24 mouse cellular contexts compared by ENCODE assay signal in genomic region chr8:120016424-120016823, GRCm38 (mm10). TPM values are rescaled to one million over a fixed set of nuclear protein-coding genes. Genes with fewer than 3 reads are reported as not detected.
DNase-seq lines count a peak whose midpoint lies in the region; ATAC-seq and TF ChIP-seq lines count a peak whose summit lies in the region.
"Had no signal": no experiment of that assay in that cellular context is flagged by ENCODE, and none has a peak within 500 bp of the region (broad histone marks: within the 10 kb centered on the region; RNA-seq: fewer than 3 reads in every experiment).

No protein-coding gene starts in this region.

- no peak for TF ChIP-seq EP300 in liver, postnatal 0 days (IDR thresholded peaks at IDR 0.05; ENCODE audit: low read depth)

- H3K9me3 ChIP-seq in liver, postnatal 0 days (ENCODE audit: low read length), result no peaks in the 10 kb centered on the region
- H3K9me3 ChIP-seq in liver, embryonic 12.5 days (replicated peaks), result no peaks in the 10 kb centered on the region
- H3K9me3 ChIP-seq: heart, embryonic 12.5 days; hindbrain, embryonic 12.5 days; midbrain, embryonic 15.5 days had no signal

- 34% methylated on average over 7 of the region's 7 CpGs for WGBS in liver, postnatal 0 days (ENCODE audit: insufficient replicate concordance)
- 11% methylated on average over 7 of the region's 7 CpGs for WGBS in liver, embryonic 12.5 days (ENCODE audit: insufficient replicate concordance)
- 6% methylated on average over 7 of the region's 7 CpGs for WGBS in bone marrow, adult 2 months

- H3K36me3 ChIP-seq in liver, postnatal 0 days (replicated peaks; ENCODE audit: insufficient read depth, low read length), result no peaks in the 10 kb centered on the region
- H3K36me3 ChIP-seq in liver, embryonic 12.5 days, result no peaks in the 10 kb centered on the region
- H3K36me3 ChIP-seq: heart, embryonic 12.5 days; hindbrain, embryonic 12.5 days; midbrain, embryonic 15.5 days had no signal

- no peak for TF ChIP-seq CTCF in liver, postnatal 0 days (IDR thresholded peaks at IDR 0.05; ENCODE audit: low read depth)
- TF ChIP-seq CTCF in bone marrow, adult 2 months (IDR thresholded peaks at IDR 0.05; ENCODE audit: control insufficient read depth, insufficient read depth, low read length), result peak; percentile 9; the same call in 1 of the 2 replicates

- peak; percentile 49; the same call in 1 of the 2 replicates for ATAC-seq in liver, postnatal 0 days
- ATAC-seq in liver, embryonic 12.5 days, result no peak
- peak; percentile 80 for ATAC-seq in megakaryocyte progenitor cell, adult 5-6 weeks (replicated peaks; ENCODE audit: poor library complexity)
- ATAC-seq: forebrain, embryonic 16.5 days; midbrain, embryonic 15.5 days had no signal

- no peak overlapping the region for H3K4me2 ChIP-seq in liver, postnatal 0 days (ENCODE audit: low read depth, low read length)
- no peak overlapping the region for H3K4me2 ChIP-seq in liver, embryonic 12.5 days
- H3K4me2 ChIP-seq: heart, embryonic 12.5 days; hindbrain, embryonic 12.5 days; lung, embryonic 14.5 days; midbrain, embryonic 15.5 days had no signal

- no peak overlapping the region for H3K9ac ChIP-seq in liver, postnatal 0 days (replicated peaks)
- no peak overlapping the region for H3K9ac ChIP-seq in liver, embryonic 12.5 days
- H3K9ac ChIP-seq: heart, embryonic 12.5 days; hindbrain, embryonic 12.5 days; lung, embryonic 14.5 days; midbrain, embryonic 15.5 days had no signal

- DNase-seq in liver, postnatal 0 days, result peak; percentile 33
- no peak for DNase-seq in kidney, adult 8-10 months
- no peak for DNase-seq in urinary bladder, postnatal 25 days (ENCODE audit: low spot score)
- DNase-seq in right cerebral cortex, postnatal 36 days (ENCODE audit: low spot score in 2 of 2), result no peak
- no peak for DNase-seq in embryo, embryonic 10.5 days (ENCODE audit: low spot score)
- DNase-seq: adrenal gland, adult 2 months; B cell, adult 2 months; cerebellum, adult 18-20 months; cerebellum, postnatal 25 days; gastrocnemius, postnatal 10 days; heart, adult 18-20 months; heart, postnatal 10 days; kidney, adult 11 months; lung, embryonic 14.5 days; right cerebral cortex, adult 18-20 months; thymus, postnatal 14 days had no signal

- H3K27ac ChIP-seq in liver, postnatal 0 days (ENCODE audit: low read depth), result peak overlapping the region; percentile 29; the same call in 1 of the 2 replicates
- H3K27ac ChIP-seq in liver, embryonic 12.5 days, result no peak overlapping the region
- H3K27ac ChIP-seq in bone marrow, adult 2 months (ENCODE audit: control insufficient read depth, insufficient read depth, low read depth, low read length, poor library complexity), result peak overlapping the region; percentile 76
- H3K27ac ChIP-seq: hindbrain, embryonic 12.5 days; midbrain, embryonic 15.5 days had no signal

- no peak for TF ChIP-seq POLR2A in bone marrow, adult 2 months (IDR thresholded peaks at IDR 0.05; ENCODE audit: borderline replicate concordance, control insufficient read depth, low read depth, low read length)

- peaks cover 5% of the 10 kb centered on the region; the same call in 1 of the 2 replicates for H3K4me1 ChIP-seq in liver, postnatal 0 days (ENCODE audit: insufficient read depth)
- H3K4me1 ChIP-seq in liver, embryonic 12.5 days, result peaks cover 20% of the 10 kb centered on the region
- H3K4me1 ChIP-seq in bone marrow, adult 2 months (ENCODE audit: control insufficient read depth, insufficient read depth, low read length), result peaks cover 7% of the 10 kb centered on the region

- no peak overlapping the region for H3K4me3 ChIP-seq in liver, postnatal 0 days (ENCODE audit: low read depth, low read length)
- H3K4me3 ChIP-seq in liver, embryonic 12.5 days, result no peak overlapping the region
- no peak overlapping the region for H3K4me3 ChIP-seq in bone marrow, adult 2 months (replicated peaks; ENCODE audit: control insufficient read depth, low read depth, low read length)
- H3K4me3 ChIP-seq: heart, embryonic 12.5 days; hindbrain, embryonic 12.5 days; midbrain, embryonic 15.5 days had no signal

- no peaks in the 10 kb centered on the region for H3K27me3 ChIP-seq in liver, postnatal 0 days (ENCODE audit: insufficient read depth, low read length)
- H3K27me3 ChIP-seq in liver, embryonic 12.5 days (replicated peaks), result peaks cover 23% of the 10 kb centered on the region
- H3K27me3 ChIP-seq: midbrain, embryonic 15.5 days had no signal

RNA-seq across cellular contexts. Expression of gene Crispld2, which starts 24.2 kb away (rescaled TPM):
- polyA plus RNA-seq in liver, postnatal 0 days (2015; fragmentation: Nextera tagmentation; extraction: Ambion mirVana), result 2.1 and 2.5 TPM in 2 replicates
- 1.7 and 2.1 TPM in 2 replicates for polyA plus RNA-seq in liver, embryonic 12.5 days (2016; fragmentation: Nextera tagmentation; extraction: Ambion mirVana)
- polyA plus RNA-seq in bone marrow, adult 2 months (2011; ENCODE audit: insufficient read depth, insufficient read length, low replicate concordance, missing spikeins), result 4.9 and 17.2 TPM in 2 replicates
- 0.49 and 0.54 TPM in 2 replicates for total RNA-seq in megakaryocyte progenitor cell, adult 5-6 weeks (2015)
- total RNA-seq in megakaryocyte progenitor cell, adult 5-6 weeks (2017), result 0.51 and 0.92 TPM in 2 replicates
- total RNA-seq: megakaryocyte-erythroid progenitor cell, adult 5-6 weeks had no signal
